In the genomic region with DNA sequence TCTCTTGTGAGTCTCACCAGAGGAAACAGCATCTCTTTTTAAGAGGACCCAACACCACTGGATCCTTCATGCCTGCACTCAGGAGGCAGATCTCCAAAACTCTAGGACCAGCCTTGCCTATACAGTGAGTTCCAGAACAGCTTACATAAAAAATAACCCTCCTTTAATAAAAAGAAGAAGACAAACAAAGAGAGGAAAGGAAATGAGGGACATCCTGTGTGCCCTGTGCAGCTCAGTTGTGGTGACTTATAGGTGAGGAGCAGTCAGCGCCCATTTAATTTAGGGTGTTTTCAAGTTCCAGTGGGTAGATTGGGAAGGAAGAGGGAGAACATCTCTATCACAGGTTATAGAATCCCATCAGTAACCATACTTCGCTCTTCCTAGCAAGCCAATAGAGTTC, we compare ENCODE assay signal across 22 mouse cellular contexts.
DNase-seq lines count a peak whose midpoint lies in the region; ATAC-seq and TF ChIP-seq lines count a peak whose summit lies in the region.
"Had no signal": no experiment of that assay in that cellular context is flagged by ENCODE, and none has a peak within 500 bp of the region (broad histone marks: within the 10 kb centered on the region; RNA-seq: fewer than 3 reads in every experiment).

No protein-coding gene starts in this region.

- no peaks in the 10 kb centered on the region for H3K27me3 ChIP-seq in midbrain, embryonic 11.5 days (ENCODE audit: control insufficient read depth, insufficient read depth, low read length)
- H3K27me3 ChIP-seq in midbrain, embryonic 13.5 days: no peaks in the 10 kb centered on the region
- no peaks in the 10 kb centered on the region for H3K27me3 ChIP-seq in lung, postnatal 0 days (replicated peaks; ENCODE audit: insufficient read depth, low read length)
- H3K27me3 ChIP-seq: CH12.LX, Patski had no signal

- no peak overlapping the region for H3K27ac ChIP-seq in midbrain, embryonic 11.5 days (ENCODE audit: low read depth, low read length)
- H3K27ac ChIP-seq in midbrain, embryonic 13.5 days: no peak overlapping the region
- H3K27ac ChIP-seq in lung, postnatal 0 days (ENCODE audit: low read length): no peak overlapping the region

- no peak overlapping the region for H3K4me3 ChIP-seq in midbrain, embryonic 11.5 days (ENCODE audit: low read depth, low read length)
- no peak overlapping the region for H3K4me3 ChIP-seq in midbrain, embryonic 13.5 days (replicated peaks)
- no peak overlapping the region for H3K4me3 ChIP-seq in lung, postnatal 0 days (ENCODE audit: low read depth, low read length)

- no peaks in the 10 kb centered on the region for H3K36me3 ChIP-seq in midbrain, embryonic 11.5 days (ENCODE audit: control insufficient read depth, insufficient read depth, low read length)
- no peaks in the 10 kb centered on the region for H3K36me3 ChIP-seq in midbrain, embryonic 13.5 days
- no peaks in the 10 kb centered on the region for H3K36me3 ChIP-seq in lung, postnatal 0 days (ENCODE audit: insufficient read depth, low read length)
- H3K36me3 ChIP-seq: G1E had no signal

- no peak for TF ChIP-seq EP300 in lung, postnatal 0 days (IDR thresholded peaks at IDR 0.05)

- H3K9ac ChIP-seq in midbrain, embryonic 11.5 days (ENCODE audit: low read length): no peak overlapping the region
- H3K9ac ChIP-seq in midbrain, embryonic 13.5 days (replicated peaks): no peak overlapping the region
- no peak overlapping the region for H3K9ac ChIP-seq in lung, postnatal 0 days (replicated peaks; ENCODE audit: low read depth)

- no peak for ATAC-seq in midbrain, embryonic 11.5 days (ENCODE audit: low FRiP score)
- no peak for ATAC-seq in midbrain, embryonic 13.5 days
- ATAC-seq in CD4-positive, CD25-positive, alpha-beta regulatory T cell, adult 4 months: peak; percentile 51
- peak; percentile 41 for ATAC-seq in inflammation-experienced regulatory T-cells, adult 6 months
- ATAC-seq in lung, postnatal 0 days: no peak
- ATAC-seq: activated CD4-positive, CD25-positive, alpha-beta regulatory T cell, adult 4 months; Patski had no signal

- no peaks in the 10 kb centered on the region for H3K9me3 ChIP-seq in midbrain, embryonic 11.5 days (ENCODE audit: control insufficient read depth, low read length)
- H3K9me3 ChIP-seq in midbrain, embryonic 13.5 days: no peaks in the 10 kb centered on the region
- H3K9me3 ChIP-seq in lung, postnatal 0 days (ENCODE audit: low read length): no peaks in the 10 kb centered on the region
- H3K9me3 ChIP-seq: G1E had no signal

- peak; percentile 24 for DNase-seq in heart, adult 11 months
- no peak for DNase-seq in heart, adult 18-20 months
- DNase-seq in midbrain, embryonic 11.5 days (ENCODE audit: low spot score, missing footprints): peak; percentile 51
- DNase-seq in lung, postnatal 0 days (ENCODE audit: low spot score): no peak
- DNase-seq in liver: no peak
- DNase-seq: adrenal gland, adult 2 months; adrenal gland, adult 8-10 months; adrenal gland, postnatal 10 days; adrenal gland, postnatal 14 days; adrenal gland, postnatal 25 days; adrenal gland, postnatal 36 days; B cell, adult 2 months; cerebellum, adult 11 months; cerebellum, adult 11-12 months; cerebellum, adult 18-20 months had no signal

- TF ChIP-seq CTCF in lung, postnatal 0 days (IDR thresholded peaks at IDR 0.05): no peak

- no peaks in the 10 kb centered on the region; the same call in 1 of the 2 replicates for H3K4me1 ChIP-seq in midbrain, embryonic 11.5 days (ENCODE audit: control insufficient read depth, insufficient read depth, low read length)
- no peaks in the 10 kb centered on the region for H3K4me1 ChIP-seq in midbrain, embryonic 13.5 days (replicated peaks)
- H3K4me1 ChIP-seq in lung, postnatal 0 days (ENCODE audit: insufficient read depth, low read depth, low read length): no peaks in the 10 kb centered on the region

- WGBS in midbrain, embryonic 11.5 days: 100% methylated on average over 2 of the region's 2 CpGs
- 99% methylated on average over 2 of the region's 2 CpGs for WGBS in midbrain, embryonic 13.5 days
- WGBS in lung, postnatal 0 days: 94% methylated on average over 2 of the region's 2 CpGs

- H3K4me2 ChIP-seq in midbrain, embryonic 11.5 days: no peak overlapping the region
- H3K4me2 ChIP-seq in midbrain, embryonic 13.5 days (replicated peaks): no peak overlapping the region
- H3K4me2 ChIP-seq in lung, postnatal 0 days (replicated peaks; ENCODE audit: low read depth, low read length): no peak overlapping the region

Comparison
In these comparisons a context has a peak if more than half of its experiments do, and no peak if none do; other contexts are left out.
1. DNase-seq: peak in heart, adult 11 months (single experiment) and midbrain, embryonic 11.5 days (single experiment); none in heart, adult 18-20 months (0 of 2), lung, postnatal 0 days (single experiment) and liver (single experiment).
2. ATAC-seq: peak in CD4-positive, CD25-positive, alpha-beta regulatory T cell, adult 4 months (single experiment) and inflammation-experienced regulatory T-cells, adult 6 months (single experiment); none in midbrain, embryonic 11.5 days (single experiment), midbrain, embryonic 13.5 days (single experiment) and lung, postnatal 0 days (single experiment).